Mouse (Mus musculus) midbrain, embryonic 11.5 days (tissue): ENCODE data around the gene 2900011O08Rik. TPM values are rescaled to one million over a fixed set of nuclear protein-coding genes. Genes with fewer than 3 reads are reported as not detected.

Source experiments
- ATAC-seq: fragments of 200-750 bp; cut with Nextera tagmentation; 2 replicates; pipeline ENCODE4 v1.8.0; 2017; ENCODE audit warnings: moderate TSS enrichment, moderate library complexity; ENCODE audit not compliant: low FRiP score
- DNase-seq: peaks from one replicate; pipeline ENCODE4 v3.0.0; 2015; ENCODE audit warnings: low spot score; ENCODE audit errors: missing footprints
- H3K27ac ChIP-seq: fragments of 300-500 bp; sonication (generic); 2 replicates; pipeline ENCODE4 v1.5.1; 2014; ENCODE audit warnings: low read depth, low read length
- H3K27me3 ChIP-seq: fragments of 300-500 bp; sonication (generic); 2 replicates; pipeline ENCODE4 v1.6.1; 2014; ENCODE audit warnings: mild to moderate bottlenecking, low read length, moderate library complexity, mixed read lengths; ENCODE audit not compliant: control insufficient read depth, insufficient read depth
- H3K36me3 ChIP-seq: fragments of 300-500 bp; sonication (generic); 2 replicates; pipeline ENCODE4 v1.6.1; 2014; ENCODE audit warnings: mild to moderate bottlenecking, low read length, moderate library complexity, mixed read lengths; ENCODE audit not compliant: control insufficient read depth, insufficient read depth
- H3K4me1 ChIP-seq: fragments of 300-500 bp; sonication (generic); 2 replicates; pipeline ENCODE4 v1.6.1; 2014; ENCODE audit warnings: low read length; ENCODE audit not compliant: control insufficient read depth, insufficient read depth
- H3K4me2 ChIP-seq: fragments of 300-500 bp; sonication (generic); 2 replicates; pipeline ENCODE4 v1.6.1; 2014; ENCODE audit warnings: mild to moderate bottlenecking, moderate library complexity
- H3K4me3 ChIP-seq: fragments of 300-500 bp; sonication (generic); 2 replicates; pipeline ENCODE4 v1.5.1; 2014; ENCODE audit warnings: low read depth, low read length
- H3K9ac ChIP-seq: fragments of 300-500 bp; sonication (generic); 2 replicates; pipeline ENCODE4 v1.6.1; 2014; ENCODE audit warnings: low read length
- H3K9me3 ChIP-seq: fragments of 300-500 bp; sonication (generic); 2 replicates; pipeline ENCODE4 v1.6.1; 2016; ENCODE audit warnings: low read length; ENCODE audit not compliant: control insufficient read depth
- WGBS: fragments of 180-500 bp; shearing (Covaris S2); extraction: QIAGEN DNeasy Blood & Tissue Kit; methylation state at CpG from one replicate; pipeline ENCODE4 v1.1.7; 2014; 5-methylcytosine and 5-hydroxymethylcytosine counted together
- polyA plus RNA-seq: library from polyadenylated mRNA; unstranded; fragments of >200 nt; fragmentation: Nextera tagmentation; extraction: Ambion mirVana; gene quantifications from 2 replicates; pipeline ENCODE4 v1.2.1, GENCODE M21; 2014

Gene 2900011O08Rik
- polyA plus RNA-seq, 1 experiment from 2014 or later = 28.1 TPM

DNA sequence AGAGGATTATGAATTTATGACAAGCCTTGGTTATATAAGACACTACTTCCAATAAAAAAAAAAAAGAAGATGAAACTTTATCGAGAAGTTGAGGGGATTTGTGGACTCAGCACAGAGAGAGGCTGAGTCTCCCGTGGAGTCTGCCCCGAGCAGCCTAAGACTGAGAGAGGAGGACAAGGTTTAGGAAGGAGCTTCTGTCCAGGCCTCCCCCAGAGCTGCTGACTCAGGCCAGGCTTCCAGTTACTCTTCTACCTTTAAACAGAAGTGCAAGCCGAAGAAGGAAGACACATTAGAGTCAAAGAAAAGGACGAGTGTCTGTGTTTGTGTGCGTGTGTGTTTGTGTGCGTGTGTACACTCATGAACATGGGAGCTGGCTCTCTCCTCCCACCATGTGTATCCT, 144.4 kb downstream of the 2900011O08Rik start:
- H3K36me3 ChIP-seq = peaks cover 23% of the 10 kb centered on the region
- ATAC-seq (no peak), DNase-seq (no peak)
- no peak overlapping the region for H3K4me2 ChIP-seq
- no peaks in the 10 kb centered on the region for H3K4me1 ChIP-seq
- no peak overlapping the region for H3K27ac ChIP-seq
- H3K4me3 ChIP-seq = no peak overlapping the region
- no peaks in the 10 kb centered on the region for H3K27me3 ChIP-seq
- 89% methylated on average over 7 of the region's 7 CpGs for WGBS
- no peaks in the 10 kb centered on the region for H3K9me3 ChIP-seq
- H3K9ac ChIP-seq = no peak overlapping the region

DNA sequence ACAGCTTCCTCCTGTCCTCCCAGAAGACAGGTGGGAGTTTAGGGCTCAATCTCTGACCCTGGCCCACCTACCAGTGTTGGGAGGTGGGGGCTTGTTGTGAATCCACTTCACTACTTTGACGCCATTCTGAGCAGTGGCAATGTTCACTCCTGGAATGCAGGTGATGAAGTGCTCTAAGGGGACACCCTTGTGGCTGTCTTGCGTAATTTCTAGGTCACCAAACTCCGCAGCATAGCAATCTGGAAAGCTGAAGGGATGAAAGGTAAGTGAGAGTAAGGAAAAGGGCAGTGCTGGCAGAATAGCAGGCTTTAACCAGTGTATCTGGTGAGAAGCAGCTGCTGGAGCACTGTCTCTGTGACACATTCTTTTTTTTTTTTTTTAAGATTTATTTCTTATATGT, 145.0 kb downstream of the 2900011O08Rik start:
- H3K9me3 ChIP-seq = no peaks in the 10 kb centered on the region
- H3K4me1 ChIP-seq = no peaks in the 10 kb centered on the region
- H3K27me3 ChIP-seq = no peaks in the 10 kb centered on the region
- H3K36me3 ChIP-seq = peaks cover 25% of the 10 kb centered on the region
- no peak overlapping the region for H3K4me2 ChIP-seq
- H3K9ac ChIP-seq = no peak overlapping the region
- no peak overlapping the region for H3K4me3 ChIP-seq
- 91% methylated on average over 3 of the region's 3 CpGs for WGBS
- DNase-seq = no peak
- ATAC-seq = no peak
- H3K27ac ChIP-seq = no peak overlapping the region

DNA sequence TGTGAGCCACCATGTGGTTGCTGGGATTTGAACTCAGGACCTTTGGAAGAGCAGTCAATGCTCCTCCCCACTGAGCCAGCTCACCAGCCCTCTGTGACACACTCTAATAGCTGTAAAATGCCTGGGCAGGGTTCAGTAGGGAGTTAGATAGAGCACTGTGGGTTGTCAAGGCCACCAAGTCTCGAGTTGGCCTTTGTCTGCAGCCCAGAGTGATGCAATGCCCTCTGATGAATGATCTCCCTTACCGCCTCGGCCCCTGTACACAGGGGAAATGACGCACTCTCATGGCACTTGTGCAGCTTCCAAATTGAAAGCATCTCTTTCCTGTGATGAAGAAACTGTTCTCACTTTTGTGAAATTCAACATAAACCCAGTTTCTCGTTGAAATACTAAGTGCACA, 145.4 kb downstream of the 2900011O08Rik start:
- Histone ChIP-seq H3K27me3 (no peaks in the 10 kb centered on the region), H3K36me3 (peaks cover 25% of the 10 kb centered on the region), H3K27ac (no peak overlapping the region), H3K4me2 (no peak overlapping the region), H3K9me3 (no peaks in the 10 kb centered on the region), H3K4me3 (no peak overlapping the region), H3K9ac (no peak overlapping the region), H3K4me1 (no peaks in the 10 kb centered on the region)
- 90% methylated on average over 5 of the region's 5 CpGs for WGBS
- ATAC-seq = no peak
- DNase-seq = no peak

DNA sequence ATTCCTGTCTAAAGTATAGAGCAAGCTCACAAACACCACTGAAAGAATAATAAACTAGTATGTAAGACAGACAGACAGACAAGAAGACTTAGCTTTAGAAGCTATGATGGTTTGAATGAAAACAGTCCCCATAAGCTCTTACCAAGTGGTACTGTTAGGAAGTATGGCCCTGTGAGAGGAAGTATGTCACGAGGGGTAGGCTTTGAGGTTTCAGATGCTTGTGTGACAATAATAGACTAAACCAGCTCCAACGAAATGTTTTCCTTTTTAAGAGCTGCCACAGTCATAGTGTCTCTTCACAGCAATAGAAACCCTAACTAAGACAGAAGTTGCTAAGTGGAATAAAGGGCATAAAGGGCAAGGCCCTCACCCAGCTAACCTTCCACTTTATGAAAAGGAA, 148.6 kb downstream of the 2900011O08Rik start:
- Histone ChIP-seq H3K9ac (no peak overlapping the region), H3K27ac (no peak overlapping the region), H3K27me3 (no peaks in the 10 kb centered on the region), H3K36me3 (peaks cover 20% of the 10 kb centered on the region), H3K4me2 (no peak overlapping the region), H3K4me1 (no peaks in the 10 kb centered on the region), H3K9me3 (no peaks in the 10 kb centered on the region), H3K4me3 (no peak overlapping the region)
- DNase-seq = no peak
- WGBS = 86% methylated on average over 2 of the region's 2 CpGs
- no peak for ATAC-seq

DNA sequence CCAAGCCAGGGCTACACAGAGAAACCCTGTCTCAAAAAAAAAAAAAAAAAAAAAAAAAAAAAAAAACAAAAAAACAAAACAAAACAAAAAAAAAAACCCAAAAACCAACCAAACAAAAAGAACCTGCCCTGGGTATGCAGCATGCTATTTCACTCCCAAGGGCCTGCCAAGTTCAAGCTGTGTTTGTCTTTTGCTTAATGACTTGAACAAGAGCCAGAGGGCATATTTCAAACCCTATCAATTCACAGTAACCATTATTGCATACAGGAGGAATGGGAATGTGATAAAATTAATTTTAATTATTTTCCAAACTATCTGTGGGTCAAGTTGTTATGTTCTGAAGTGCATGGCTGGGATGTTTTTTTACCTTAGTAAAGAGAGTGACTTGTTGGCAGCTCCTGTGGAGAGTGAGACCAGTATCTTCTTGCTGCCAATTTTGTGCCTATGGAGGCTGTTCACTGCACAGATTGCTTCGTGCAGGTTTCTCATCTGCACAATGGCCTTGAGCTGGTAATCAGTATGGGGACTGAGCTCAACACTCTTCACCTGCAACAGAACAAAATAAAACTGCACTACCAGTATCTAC, 151.7 kb downstream of the 2900011O08Rik start:
- peaks cover 18% of the 10 kb centered on the region for H3K36me3 ChIP-seq
- DNase-seq (no peak), ATAC-seq (no peak)
- no peak overlapping the region for H3K4me3 ChIP-seq
- no peak overlapping the region for H3K4me2 ChIP-seq
- no peaks in the 10 kb centered on the region for H3K27me3 ChIP-seq
- no peak overlapping the region for H3K27ac ChIP-seq
- no peaks in the 10 kb centered on the region for H3K4me1 ChIP-seq
- no peaks in the 10 kb centered on the region for H3K9me3 ChIP-seq
- H3K9ac ChIP-seq = no peak overlapping the region
- WGBS = 90% methylated on average over 1 of the region's 1 CpGs

DNA sequence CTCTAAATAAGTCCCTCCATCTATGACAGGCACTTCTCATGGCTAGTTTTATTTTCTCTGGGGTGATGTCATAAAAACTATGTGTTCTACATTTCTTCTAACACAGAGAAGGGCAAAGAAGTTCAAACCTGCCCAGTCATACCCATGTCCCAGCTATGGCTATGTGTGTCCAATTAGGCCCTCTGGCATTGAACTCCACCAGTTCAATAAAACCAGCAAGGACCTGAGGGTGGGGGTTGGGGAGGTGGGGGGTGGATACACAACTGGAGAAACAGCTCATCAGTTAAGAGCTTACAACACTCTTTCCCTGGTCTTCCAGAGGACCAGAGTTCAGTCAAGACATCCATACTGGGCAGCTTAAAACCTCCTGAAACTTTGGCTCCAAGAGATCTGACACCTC, 152.7 kb downstream of the 2900011O08Rik start:
- no peak for DNase-seq
- peaks cover 18% of the 10 kb centered on the region for H3K36me3 ChIP-seq
- no peak overlapping the region for H3K4me3 ChIP-seq
- ATAC-seq = no peak
- no peak overlapping the region for H3K9ac ChIP-seq
- H3K9me3 ChIP-seq = no peaks in the 10 kb centered on the region
- no peaks in the 10 kb centered on the region for H3K27me3 ChIP-seq
- H3K4me1 ChIP-seq = no peaks in the 10 kb centered on the region
- H3K4me2 ChIP-seq = no peak overlapping the region
- H3K27ac ChIP-seq = no peak overlapping the region

DNA sequence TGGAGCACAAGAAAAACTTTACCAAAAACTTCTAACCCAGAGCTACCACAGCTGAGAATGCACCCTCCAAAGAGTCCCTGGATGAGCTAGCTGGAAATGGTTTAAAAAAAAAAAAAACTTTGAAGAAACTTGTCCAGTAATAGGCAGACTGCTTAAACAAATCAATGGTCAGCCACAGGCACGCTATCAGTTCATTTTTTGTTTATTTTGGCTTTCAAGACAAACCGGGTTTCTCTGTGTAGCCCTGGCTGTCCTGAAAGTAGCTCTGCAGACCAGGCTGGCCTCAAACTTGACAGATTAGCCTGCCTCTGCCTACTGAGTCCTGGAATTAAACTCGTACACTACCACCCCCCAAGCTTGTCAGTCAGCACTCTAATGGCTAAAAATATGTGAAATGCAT, 156.9 kb downstream of the 2900011O08Rik start:
- H3K9ac ChIP-seq = no peak overlapping the region
- no peaks in the 10 kb centered on the region for H3K9me3 ChIP-seq
- H3K4me3 ChIP-seq = no peak overlapping the region
- no peak for ATAC-seq
- peaks cover 28% of the 10 kb centered on the region for H3K36me3 ChIP-seq
- no peak overlapping the region for H3K27ac ChIP-seq
- DNase-seq = no peak
- H3K4me1 ChIP-seq = no peaks in the 10 kb centered on the region
- no peak overlapping the region for H3K4me2 ChIP-seq
- WGBS = 92% methylated on average over 3 of the region's 3 CpGs
- H3K27me3 ChIP-seq = no peaks in the 10 kb centered on the region

DNA sequence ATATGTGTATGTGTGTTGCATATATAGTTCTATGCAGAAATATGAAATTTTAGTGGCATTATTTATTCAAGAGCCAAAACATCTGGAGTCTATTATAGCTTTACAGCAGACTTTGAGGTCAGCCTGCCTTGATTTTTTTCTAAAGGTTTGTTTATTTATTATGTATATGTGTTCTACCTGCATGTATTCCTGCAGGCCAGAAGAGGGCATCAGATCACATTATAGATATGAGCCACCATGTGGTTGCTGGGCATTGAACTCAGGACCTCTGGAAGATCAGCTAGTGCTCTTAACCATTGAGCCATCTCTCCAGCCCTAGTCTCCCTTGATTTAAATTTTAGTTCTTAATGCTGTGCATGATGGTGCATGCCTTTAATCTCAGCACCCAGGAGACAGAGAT, 161.3 kb downstream of the 2900011O08Rik start:
- Histone ChIP-seq H3K4me3 (no peak overlapping the region), H3K27me3 (no peaks in the 10 kb centered on the region), H3K9me3 (no peaks in the 10 kb centered on the region), H3K27ac (no peak overlapping the region), H3K4me1 (no peaks in the 10 kb centered on the region), H3K9ac (no peak overlapping the region), H3K36me3 (peaks cover 20% of the 10 kb centered on the region), H3K4me2 (no peak overlapping the region)
- DNase-seq = no peak
- ATAC-seq = no peak
